Mouse (Mus musculus): Measurements from ENCODE around the gene Sh3pxd2a.

- TF ChIP-seq POLR2A (IDR thresholded peaks at IDR 0.05; ENCODE audit: low read depth, low read length) (no peak), CTCF (conservative IDR thresholded peaks at IDR 0.05; ENCODE audit: insufficient read depth, insufficient read length, low read depth, low read length) (no peak)
Measured at GRCm38 (mm10) chr19:47429245-47429644, 35.0 kb downstream of the Sh3pxd2a start.
